Mouse (Mus musculus) Muller cell, postnatal 12 days (primary cell): ENCODE measurements around the gene Olfr1393.
"Not testable (repeated sequence)": the region's sequence is repeated elsewhere in the genome, so short reads cannot be mapped to it uniquely, and the experiment has no call there.

ENCODE experiments used
- DNase-seq: peaks from one replicate; pipeline ENCODE4 v3.0.0-alpha.2; 2015; ENCODE audit errors: inconsistent ontology term

Gene Olfr1393

DNA sequence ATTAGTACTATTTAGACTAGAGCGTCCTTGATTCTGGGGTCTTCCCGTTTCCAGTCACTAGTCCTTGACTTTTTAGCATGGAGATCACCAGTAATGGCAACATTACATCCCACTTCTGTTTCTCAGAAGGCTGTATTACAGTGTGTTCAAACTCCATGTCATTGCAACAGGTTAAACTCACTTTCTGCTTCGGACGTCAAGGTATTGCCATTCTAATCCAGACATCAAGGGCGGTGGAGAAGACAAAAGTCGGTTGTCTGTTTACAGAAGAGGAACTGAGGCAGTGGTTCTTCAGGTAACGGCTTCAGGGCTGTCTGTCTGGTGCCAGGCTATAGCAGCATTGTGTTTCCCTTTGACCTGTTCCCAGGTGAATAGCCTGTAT, 26.7 kb upstream of the Olfr1393 start:
- DNase-seq = no peak

DNA sequence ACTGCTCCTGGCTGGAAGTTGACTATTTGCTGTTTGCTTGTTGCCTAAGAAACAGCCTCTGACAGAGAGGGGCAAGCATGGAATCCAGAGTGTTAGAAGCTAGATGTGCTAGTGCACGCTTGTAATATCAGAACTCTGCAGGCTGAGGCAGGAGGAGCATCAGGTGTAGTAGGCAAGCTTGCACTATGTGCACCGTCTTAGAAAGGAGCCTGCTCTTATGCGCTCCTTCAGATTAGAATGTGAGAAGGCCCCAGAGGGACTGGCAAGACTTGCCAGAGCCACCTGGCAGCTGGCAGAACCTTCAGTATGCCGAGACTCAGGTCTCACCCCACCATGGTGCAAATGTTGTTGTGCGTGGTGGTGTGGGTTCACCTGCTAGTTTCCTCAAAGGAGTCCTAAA, 26.1 kb upstream of the Olfr1393 start:
- DNase-seq = no peak

DNA sequence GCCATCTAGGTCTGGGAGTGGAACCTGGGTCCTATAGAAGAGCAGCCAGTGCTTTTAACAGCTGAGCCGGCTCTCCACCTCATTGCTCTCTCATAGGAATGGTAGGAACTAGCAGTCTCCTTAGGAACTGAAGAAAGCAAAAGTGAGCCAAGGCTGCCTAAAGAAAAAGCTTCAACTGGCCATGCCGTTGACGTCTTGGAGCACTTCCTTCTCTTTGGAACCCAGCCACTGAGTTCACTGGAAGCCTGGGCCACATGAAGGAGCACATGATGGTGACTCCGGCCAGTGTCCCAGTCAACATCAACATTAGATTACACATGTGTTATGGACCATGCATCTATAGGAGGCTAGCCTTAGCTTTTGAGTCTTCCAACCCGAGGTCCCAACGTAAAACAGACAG, 25.1 kb upstream of the Olfr1393 start:
- no peak for DNase-seq

DNA sequence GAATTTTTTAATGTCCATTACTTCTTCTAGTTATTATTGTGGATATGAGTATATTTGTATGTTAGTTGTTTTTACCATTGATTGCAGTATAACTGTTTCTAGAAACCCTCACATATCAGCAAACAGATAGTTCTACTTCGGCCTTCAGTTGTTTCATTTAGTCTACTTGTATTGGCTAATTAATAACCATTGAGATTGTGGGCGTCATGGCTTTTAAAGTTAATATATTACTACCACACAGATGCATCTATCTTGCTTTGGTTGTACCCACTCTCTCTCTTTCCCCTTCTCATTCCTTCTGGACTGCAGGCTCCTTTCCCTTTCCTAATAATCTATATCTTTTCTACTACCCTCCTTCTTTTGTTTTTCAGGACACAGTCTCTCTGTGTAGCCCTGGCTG, 18.8 kb upstream of the Olfr1393 start:
- no peak for DNase-seq

DNA sequence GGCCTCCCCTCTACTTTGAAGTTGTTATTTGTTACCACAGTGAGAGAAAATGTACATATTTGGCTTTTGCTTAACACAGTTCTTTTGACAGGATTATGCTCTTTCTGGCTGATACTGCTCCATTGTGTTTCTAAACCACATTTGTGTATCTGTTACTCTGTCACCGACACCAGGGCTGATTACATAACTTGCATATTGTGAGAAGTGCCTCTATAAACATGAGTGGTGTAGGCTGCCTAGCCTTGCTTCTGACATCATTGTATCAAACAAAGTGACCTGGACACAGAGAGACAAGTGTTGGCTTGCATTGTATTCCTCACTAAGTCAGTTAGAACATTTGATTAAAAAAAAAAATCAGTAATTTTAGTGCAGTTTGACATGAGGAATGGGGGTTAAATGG, 18.3 kb upstream of the Olfr1393 start:
- DNase-seq = no peak

DNA sequence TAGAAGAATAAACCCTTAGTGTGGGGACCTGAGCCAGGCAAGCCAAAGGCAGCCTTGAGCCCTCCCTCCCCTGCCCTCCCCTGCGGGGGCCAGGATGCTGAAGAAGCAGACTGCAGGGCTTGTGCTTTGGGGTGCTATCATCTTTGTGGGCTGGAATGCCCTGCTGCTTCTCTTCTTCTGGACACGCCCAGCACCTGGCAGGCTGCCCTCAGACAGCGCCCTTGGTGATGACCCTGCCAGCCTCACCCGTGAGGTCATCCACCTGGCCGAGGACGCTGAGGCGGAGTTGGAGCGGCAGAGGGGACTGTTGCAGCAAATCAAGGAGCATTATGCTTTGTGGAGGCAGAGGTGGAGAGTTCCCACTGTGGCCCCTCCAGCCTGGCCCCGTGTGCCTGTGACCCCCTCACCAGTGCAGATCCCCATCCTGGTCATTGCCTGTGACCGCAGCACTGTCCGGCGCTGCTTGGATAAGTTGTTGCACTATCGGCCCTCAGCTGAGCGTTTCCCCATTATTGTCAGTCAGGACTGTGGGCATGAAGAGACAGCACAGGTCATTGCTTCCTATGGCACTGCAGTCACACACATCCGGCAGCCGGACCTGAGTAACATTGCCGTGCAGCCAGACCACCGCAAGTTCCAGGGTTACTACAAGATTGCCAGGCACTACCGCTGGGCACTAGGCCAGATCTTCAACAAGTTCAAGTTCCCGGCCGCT, 17.3 kb upstream of the Olfr1393 start:
- no peak for DNase-seq

DNA sequence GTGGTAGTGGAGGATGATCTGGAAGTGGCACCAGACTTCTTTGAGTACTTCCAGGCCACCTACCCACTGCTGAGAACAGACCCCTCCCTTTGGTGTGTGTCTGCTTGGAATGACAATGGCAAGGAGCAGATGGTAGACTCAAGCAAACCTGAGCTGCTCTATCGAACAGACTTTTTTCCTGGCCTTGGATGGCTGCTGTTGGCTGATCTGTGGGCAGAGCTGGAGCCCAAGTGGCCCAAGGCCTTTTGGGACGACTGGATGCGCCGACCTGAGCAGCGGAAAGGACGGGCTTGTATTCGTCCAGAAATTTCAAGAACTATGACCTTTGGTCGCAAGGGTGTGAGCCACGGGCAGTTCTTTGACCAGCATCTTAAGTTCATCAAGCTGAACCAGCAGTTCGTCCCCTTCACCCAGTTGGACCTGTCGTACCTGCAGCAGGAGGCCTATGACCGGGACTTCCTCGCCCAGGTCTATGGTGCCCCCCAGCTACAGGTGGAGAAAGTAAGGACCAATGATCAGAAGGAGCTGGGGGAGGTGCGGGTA, 16.7 kb upstream of the Olfr1393 start:
- no peak for DNase-seq

DNA sequence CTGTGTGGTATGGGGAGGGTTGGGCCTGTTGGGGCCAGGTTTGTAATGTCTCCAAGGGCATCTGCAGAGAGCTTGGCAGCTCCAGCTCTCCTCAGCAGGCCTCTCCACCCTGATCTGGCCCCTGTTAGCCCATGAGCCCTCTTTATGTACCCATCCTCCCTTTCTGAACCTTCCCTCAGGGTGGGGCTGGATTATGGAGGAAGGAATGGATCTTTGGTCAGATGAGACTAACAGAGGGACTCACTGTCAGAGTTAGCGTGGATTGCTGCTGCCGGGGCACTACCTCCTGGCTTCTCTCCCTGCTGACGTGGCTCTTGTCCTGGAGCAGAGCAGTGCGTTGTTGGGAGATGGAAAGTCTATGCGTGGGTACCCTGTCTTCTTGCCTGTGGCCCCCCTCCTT, 15.8 kb upstream of the Olfr1393 start:
- DNase-seq = no peak

DNA sequence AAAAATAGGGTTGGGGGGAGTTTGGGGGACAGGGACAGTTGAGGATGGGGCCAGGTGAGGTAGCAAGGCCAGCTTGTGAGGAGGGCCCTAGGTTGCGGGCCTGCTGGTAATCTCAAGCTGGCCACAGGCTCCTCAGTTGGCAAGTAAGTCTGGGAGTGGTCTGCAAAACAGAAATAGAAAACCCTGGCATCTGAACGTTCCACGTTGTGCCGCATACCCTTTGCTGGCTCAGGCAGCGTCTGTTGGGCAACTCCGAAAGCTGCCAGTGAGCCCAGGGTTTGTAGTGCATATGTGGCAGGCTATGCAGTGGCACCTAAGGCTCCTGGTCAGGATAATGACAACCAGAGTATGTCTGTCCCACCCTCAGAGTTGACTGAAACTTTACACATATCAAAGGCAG, 15.0 kb upstream of the Olfr1393 start:
- no peak for DNase-seq

DNA sequence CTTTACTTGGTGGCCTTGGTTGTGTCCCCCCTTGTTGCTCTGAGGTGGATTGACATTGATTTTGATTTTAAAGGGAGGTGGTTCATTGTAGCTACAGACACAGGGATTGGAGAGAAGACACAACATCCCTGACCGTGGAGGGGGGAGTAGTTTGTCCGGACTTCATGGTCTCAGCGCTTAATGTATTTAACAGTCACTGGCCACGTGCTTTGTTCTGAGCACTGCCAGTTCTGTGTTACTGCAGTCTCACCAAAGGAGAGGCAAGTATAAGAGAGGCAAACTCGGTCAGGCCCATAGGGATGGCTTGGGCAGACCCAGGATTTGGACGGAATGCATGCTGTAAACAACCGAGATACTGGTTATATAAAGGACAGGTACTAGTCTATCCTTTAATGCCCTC, 14.0 kb upstream of the Olfr1393 start:
- no peak for DNase-seq

DNA sequence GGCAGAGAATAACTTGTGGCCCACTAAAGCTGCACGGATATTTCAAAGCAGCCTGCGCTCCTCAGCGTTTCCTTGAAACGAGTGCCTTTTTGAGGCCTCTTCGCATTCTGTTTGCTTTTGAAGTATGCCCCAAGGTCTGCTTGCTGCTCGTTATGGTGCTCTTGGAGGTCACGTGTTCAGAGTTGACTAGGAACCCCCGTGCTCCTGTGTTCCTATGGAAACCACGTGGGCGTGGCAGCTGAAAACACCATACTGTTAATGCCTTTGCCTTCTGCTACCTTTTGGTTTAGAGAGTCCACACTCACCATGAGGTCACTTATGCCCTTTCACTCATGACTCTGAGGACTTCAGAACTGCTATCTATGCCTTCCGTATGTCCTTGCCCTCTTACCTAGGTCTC, 13.5 kb upstream of the Olfr1393 start:
- DNase-seq = no peak

DNA sequence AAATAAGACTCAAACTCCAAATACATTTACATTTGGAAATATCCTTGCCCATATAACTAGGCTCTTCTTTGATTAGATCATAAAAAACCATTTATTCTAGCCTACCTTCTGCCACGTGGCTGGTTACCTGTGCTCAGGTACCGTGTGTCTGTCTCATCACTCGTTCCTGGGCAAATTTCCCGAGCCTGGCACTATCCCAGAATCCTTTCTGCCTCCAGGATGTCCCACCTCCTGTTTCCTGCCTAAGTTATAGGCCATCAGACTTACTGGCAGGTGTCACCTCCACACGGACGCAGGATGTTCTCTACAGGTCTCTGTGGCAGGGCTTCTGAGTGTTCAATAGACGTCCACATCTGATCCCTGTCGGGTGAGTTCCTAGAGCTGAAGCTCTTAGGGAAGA, 13.0 kb upstream of the Olfr1393 start:
- DNase-seq = no peak

DNA sequence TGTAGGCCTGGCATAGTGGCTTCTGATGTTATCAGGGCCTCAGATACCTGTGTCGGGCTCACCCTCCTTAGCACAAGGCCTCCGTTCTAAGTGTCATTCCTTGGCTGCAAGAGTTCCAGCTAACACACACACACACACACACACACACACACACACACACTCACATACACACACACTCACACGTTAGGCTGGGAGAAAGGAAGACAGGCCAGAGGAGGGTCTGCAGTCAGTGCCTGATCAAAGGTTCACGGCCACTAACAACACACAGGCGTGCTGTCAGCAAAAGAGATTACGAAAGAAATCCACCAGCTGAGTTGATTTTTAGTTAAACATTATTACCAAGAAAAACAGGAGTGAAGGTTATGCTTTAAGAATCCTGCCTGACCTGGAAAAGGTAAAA, 11.4 kb upstream of the Olfr1393 start:
- no peak for DNase-seq

DNA sequence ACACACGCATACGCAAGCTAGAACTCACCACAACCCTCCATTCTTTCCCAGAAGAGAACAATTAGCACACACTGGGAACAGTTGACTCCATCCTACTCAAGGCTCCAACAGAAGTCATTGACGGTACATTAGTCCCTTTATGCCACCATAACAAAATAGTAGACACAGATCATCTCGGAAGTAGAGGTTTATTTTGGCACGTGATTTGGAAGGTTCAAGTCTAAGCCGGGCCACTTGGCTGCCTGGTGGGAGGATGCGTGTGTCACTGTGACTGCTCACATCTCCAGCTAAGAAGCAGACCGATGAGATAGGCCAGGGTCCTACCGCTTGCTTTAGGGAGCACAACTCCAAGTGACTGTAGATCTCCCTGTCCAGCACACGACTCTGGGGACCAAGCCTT, 10.8 kb upstream of the Olfr1393 start:
- no peak for DNase-seq

DNA sequence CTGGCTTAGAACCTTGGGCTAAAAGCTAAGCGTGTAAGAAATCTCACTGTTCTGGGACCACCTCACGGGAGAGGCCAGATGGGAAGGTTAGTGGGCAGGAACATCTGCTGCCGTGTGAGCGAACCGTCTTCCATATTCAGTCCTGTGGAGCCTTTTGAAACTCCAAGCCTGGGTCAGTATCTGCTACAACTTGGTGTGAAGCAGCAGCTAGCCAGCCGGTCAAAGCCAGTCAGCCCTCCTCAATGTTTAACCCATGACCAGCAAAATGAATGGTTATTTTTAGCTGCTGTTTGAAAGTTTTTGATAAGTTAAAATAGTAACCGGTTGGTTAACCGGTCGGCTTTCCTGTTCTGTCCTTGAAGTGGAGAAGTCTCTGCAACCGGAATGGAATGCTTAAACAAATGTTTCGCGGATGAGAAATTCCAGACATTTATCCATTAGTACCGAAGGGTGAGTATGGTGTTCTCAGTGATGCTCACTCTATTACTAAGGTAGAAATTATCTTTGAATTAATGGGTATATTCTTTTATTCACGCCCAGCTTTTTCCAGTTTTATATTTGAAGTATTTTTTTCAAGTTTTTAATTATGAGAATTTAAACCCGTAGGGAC, 10.0 kb upstream of the Olfr1393 start:
- DNase-seq = peak; percentile 62

DNA sequence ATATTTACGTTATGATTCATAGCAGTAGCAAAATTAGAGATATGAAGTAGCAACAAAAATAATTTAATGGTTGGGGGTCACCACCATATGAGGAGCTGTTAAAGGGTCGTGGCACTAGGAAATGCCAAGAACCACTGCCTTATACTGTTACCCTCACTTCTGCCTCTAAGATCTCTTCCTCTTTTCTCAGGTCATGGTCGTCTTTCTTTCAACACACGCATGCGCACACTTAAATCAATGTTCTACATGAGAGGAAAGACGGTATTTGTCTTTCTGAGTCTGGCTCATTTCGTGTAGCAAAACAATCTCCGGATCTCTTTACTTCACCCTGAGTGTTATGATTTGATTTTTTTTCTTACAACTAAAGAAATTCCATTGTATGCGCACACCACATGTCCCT, 8.3 kb upstream of the Olfr1393 start:
- DNase-seq = no peak

DNA sequence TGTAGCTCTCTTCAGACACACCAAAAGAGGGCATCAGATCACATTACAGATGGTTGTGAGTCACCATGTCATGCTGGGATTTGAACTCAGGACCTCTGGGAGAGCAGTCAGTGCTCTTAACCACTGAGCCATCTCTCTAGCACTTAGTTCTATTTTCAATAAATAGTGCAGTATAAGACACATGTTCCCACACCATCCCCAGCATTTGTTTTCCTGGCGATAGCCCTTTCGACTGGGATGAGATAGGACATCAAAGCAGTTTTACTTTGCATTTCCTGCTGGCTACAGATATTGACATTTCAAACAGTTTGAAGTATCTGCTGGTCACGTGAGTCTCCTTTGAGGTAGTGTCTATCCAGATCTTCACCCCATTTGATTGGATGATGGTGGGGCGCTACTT, 7.7 kb upstream of the Olfr1393 start:
- DNase-seq = no peak

DNA sequence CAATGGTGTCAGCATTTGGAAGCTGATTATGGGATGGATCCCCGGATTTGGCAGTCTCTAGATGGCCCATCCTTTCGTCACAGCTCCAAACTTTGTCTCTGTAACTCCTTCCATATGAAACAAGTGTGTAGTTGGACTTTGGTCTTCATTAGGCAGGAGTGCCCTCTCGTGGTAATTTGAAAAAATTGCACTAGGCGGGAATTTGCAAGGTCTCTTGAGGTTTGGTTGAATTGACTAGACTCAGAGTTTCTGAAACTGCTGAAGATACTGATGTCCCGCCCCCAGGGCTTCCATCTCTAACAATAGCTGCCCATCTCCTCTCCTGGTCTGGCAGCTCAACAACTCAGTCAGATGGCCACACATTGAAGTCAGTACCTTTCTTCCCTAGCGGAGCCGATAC, 6.8 kb upstream of the Olfr1393 start:
- DNase-seq = peak; percentile 28

DNA sequence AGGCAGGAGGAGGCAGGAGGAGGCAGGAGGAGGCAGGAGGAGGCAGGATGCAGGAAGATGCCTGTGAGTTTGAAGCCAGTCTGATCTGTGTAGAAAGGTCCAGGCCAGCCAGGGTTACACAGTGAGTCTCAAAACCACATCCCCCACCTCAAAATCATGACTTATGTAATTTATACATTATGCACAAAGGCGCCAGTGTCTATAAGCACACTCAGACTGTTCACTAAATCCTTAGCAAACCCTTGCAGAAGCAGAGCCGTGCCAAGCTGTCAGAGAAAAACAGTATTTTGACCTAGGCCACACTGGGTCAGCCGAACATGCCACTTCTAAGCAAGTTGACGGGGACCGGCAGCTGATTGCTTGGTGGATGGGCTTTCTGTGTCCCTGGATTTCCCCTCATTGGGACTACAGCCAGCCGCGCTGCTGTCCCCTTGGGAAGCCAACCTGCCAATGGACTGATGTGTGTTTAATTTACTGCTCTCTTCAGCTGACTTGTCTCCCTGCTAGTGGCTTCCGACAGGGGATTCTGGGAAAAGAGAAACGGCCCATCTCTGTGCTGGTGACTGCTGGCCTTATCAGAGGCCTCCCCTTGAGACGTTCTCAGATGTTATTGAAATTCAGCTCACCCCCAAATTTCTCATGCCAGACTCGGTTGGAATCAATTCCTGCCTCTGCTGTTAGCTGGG, 4.1 kb upstream of the Olfr1393 start:
- no peak for DNase-seq

DNA sequence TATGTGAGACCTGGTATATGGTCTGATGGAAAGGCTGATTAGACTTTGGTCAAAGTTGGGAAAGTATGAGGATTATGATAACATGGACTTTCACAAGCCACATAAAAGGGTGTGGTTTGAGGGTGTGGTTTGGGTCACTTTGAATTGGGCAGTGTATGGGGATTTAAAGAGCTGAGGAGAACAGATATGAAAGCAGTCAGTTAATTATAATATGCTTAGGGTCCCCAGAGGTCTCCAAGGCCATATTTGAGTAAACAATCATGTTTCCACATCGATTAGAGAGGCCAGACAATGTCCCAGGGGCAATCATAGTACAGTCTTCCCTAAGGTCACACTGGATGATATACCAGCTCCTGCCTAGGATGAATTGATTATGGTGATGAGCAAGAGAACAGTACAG, 6.9 kb downstream of the Olfr1393 start, which contains the start of gene Olfr1392:
Olfr1392 (plus strand) TSS at position 301 of the 400 bp plus-strand sequence.
- not testable (repeated sequence) for DNase-seq

DNA sequence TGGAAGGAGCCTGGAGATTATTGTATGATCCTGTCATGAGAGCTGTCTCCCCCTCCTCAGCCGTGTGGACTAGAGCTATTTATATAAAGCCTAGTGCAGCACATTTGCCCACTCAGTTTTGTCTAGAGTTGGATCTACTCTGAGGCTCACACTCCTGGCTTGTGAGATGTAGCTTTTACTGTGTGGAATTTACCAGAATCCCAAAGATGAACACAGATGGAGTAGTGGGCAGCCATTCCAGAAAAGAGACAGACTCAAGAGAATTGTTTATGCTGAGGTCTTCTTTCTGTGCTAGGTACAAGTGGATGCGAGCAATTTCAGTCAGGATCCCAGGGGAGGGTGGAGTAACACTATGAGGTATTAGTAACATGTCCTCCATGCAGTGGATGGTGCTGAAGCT, 9.1 kb downstream of the Olfr1393 start:
- DNase-seq = no peak

DNA sequence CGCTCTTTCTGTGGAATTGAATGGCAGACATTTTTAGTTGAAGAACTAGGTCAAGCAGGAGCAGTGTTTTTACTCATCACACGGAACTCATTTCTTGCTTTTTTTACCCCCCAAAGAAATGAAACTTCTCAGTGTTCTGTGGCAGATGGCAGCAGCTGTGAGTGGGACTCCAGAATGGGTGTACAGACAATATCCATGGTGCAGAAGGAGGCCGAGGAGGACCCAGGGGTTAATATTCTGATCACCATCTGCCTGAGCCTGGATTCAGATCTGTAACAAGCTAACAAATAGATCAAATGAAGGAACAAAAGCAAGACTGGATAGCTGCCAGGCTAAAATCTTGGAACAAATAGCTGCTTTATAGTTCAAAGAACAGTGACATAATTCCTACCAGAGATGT, 14.7 kb downstream of the Olfr1393 start:
- DNase-seq = peak; percentile 32

DNA sequence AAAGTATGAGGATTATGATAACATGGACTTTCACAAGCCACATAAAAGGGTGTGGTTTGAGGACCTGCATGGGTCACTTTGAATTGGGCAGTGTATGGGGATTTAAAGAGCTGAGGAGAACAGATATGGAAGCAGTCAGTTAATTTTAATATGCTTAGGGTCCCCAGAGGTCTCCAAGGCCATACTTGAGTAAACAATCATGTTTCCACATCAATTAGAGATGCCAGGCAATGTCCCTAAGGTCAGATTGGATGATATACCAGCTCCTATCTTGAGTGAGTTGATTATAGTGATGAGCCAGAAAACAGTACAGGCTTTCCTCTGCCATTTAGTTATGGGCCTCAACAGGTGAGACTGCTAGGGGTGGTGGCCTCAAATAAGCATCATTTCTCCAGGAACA, 26.3 kb downstream of the Olfr1393 start, which contains the start of gene Olfr10:
Olfr10 (plus strand) TSS at position 301 of the 400 bp plus-strand sequence.
- no peak for DNase-seq
